Mouse (Mus musculus): ENCODE data around the gene Ubqln4.

DNA sequence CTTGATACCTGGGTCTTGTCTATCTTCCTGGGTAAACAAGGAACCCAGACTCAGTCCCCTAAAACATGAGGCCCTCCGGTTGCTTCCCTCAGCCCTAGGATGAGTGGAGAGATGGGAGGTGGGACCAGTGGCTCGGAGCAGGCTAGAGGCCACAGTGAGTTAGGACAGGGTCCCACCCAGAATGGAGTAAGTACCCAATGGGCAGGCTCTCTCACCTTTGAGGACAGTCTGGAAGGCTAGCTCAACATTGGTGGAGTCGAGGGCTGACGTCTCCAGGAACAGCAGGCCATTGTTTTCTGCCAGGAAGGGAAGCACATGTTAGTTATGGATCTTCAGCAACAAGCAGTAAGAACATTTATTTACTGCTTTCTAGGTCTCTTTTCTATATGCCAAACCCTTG, 11.1 kb upstream of the Ubqln4 start:
- TF ChIP-seq MAX (IDR thresholded peaks at IDR 0.05) (no peak), CEBPB (IDR thresholded peaks at IDR 0.05; ENCODE audit: low read depth) (no peak), CTCF (IDR thresholded peaks at IDR 0.05; ENCODE audit: control insufficient read depth, insufficient read depth, insufficient read length) (no peak), USF1 (IDR thresholded peaks at IDR 0.05; ENCODE audit: low read depth) (no peak), MYOD1 (IDR thresholded peaks at IDR 0.05; ENCODE audit: control insufficient read depth, insufficient read length, low read depth) (no peak), MYOG (IDR thresholded peaks at IDR 0.05; ENCODE audit: control insufficient read depth, extremely low read depth, insufficient read length) (no peak), FOSL1 (IDR thresholded peaks at IDR 0.05; ENCODE audit: insufficient read depth, low read length, poor library complexity, severe bottlenecking) (no peak)

Measured in C2C12 (cell line).